Mouse (Mus musculus) liver, adult 2 months (tissue): ENCODE results near the gene Nfkbib. TPM values are rescaled to one million over a fixed set of nuclear protein-coding genes. Genes with fewer than 3 reads are reported as not detected.

Experiments used
- DNase-seq: peaks from one replicate; pipeline ENCODE4 v3.0.0-alpha.2; 2011; ENCODE audit warnings: low read depth, low spot score; ENCODE audit errors: extremely low read depth
- H3K27ac ChIP-seq: fragments of 200-500 bp; replicated peaks from 2 replicates; pipeline ENCODE4 v1.5.1; 2012; ENCODE audit warnings: low read depth, mild to moderate bottlenecking, control low read depth, inconsistent platforms, low read length; ENCODE audit not compliant: insufficient read depth
- H3K27me3 ChIP-seq: fragments of 200-500 bp; 2 replicates; pipeline ENCODE4 v1.6.1; 2012; ENCODE audit warnings: mild to moderate bottlenecking, moderate library complexity, low read length, inconsistent platforms; ENCODE audit not compliant: control insufficient read depth, insufficient read depth
- H3K36me3 ChIP-seq: fragments of 200-500 bp; 2 replicates; pipeline ENCODE4 v1.6.1; 2012; ENCODE audit warnings: low read length, inconsistent platforms; ENCODE audit not compliant: control insufficient read depth, insufficient read depth
- H3K4me1 ChIP-seq: fragments of 200-500 bp; 2 replicates; pipeline ENCODE4 v1.6.1; 2011; ENCODE audit warnings: low read length; ENCODE audit not compliant: control insufficient read depth, insufficient read depth
- H3K4me3 ChIP-seq: fragments of 200-500 bp; 2 replicates; pipeline ENCODE4 v1.5.1; 2011; ENCODE audit warnings: low read depth, mild to moderate bottlenecking, control low read depth, low read length, moderate library complexity; ENCODE audit not compliant: insufficient read depth
- H3K79me2 ChIP-seq: fragments of 200-500 bp; 2 replicates; pipeline ENCODE4 v1.6.1; 2012; ENCODE audit warnings: inconsistent platforms, mild to moderate bottlenecking, low read length, moderate library complexity; ENCODE audit not compliant: control insufficient read depth, insufficient read depth
- H3K9ac ChIP-seq: fragments of 200-500 bp; 2 replicates; pipeline ENCODE4 v1.6.1; 2012; ENCODE audit warnings: low read depth, mild to moderate bottlenecking, control low read depth, inconsistent platforms, low read length
- CTCF ChIP-seq: fragments of 200-500 bp; IDR thresholded peaks from 2 replicates; pipeline ENCODE4 v1.5.1; 2011; ENCODE audit warnings: low read depth, low read length, control low read depth
- POLR2A ChIP-seq: fragments of 200-500 bp; IDR thresholded peaks from 2 replicates; pipeline ENCODE4 v1.6.1; 2011; ENCODE audit warnings: low read length, control low read depth; ENCODE audit not compliant: insufficient read depth; ENCODE audit errors: extremely low read depth
- WGBS: fragments of 180-500 bp; shearing (Covaris S2); methylation state at CpG from one replicate; pipeline ENCODE4 v1.1.7; 2018; 5-methylcytosine and 5-hydroxymethylcytosine counted together
- polyA plus RNA-seq: library from polyadenylated mRNA; depleted of rRNA; stranded (reverse); fragments of >200 nt; gene quantifications from 2 replicates; pipeline ENCODE4 v1.2.3, GENCODE M21; 2012
- total RNA-seq: library from RNA; depleted of rRNA; stranded (reverse); fragments of >200 nt; gene quantifications from 2 replicates; pipeline ENCODE4 v1.2.3, GENCODE M21; 2014

Nfkbib gene
- total and polyA plus RNA-seq, 2 experiments: 7.3 to 39.9 TPM

- H3K36me3 ChIP-seq: no peaks in the 10 kb centered on the region
- 6% methylated on average over 32 of the region's 32 CpGs for WGBS
- H3K27me3 ChIP-seq: no peaks in the 10 kb centered on the region
- H3K4me3 ChIP-seq: peak overlapping the region; percentile 53
- TF ChIP-seq CTCF (peak; percentile 98), POLR2A (no peak)
- H3K4me1 ChIP-seq: peaks cover 3% of the 10 kb centered on the region; the same call in 1 of the 2 replicates
- H3K79me2 ChIP-seq: no peaks in the 10 kb centered on the region
- DNase-seq: peak; percentile 52
- peak overlapping the region; percentile 2; the same call in 1 of the 2 replicates for H3K27ac ChIP-seq
- peak overlapping the region; percentile 42 for H3K9ac ChIP-seq
Observed at GRCm38 (mm10) chr7:28796562-28796975, 29.3 kb upstream of the Nfkbib start.

DNA sequence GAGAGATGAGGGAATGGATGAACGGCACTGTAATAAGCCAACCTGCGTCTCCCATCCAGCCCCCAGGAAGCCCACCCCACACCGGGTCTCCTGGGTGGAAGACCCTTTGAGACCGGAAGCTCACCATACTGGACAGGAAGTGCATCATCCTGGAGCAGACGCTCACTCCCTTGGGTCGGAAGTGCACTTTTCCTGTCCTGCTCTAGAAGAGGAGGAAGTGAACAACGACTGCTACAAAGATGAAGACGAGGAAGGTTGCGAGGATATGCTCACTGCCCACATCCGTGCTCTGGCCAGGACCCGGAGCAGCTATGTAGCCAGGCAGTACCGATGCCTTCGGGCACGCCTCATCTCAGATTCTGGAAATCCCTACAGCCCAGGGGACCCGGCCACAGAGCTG is 28.5 kb upstream of the Nfkbib start:
- H3K4me1 ChIP-seq: peaks cover 3% of the 10 kb centered on the region; the same call in 1 of the 2 replicates
- 0 out of 2 replicates have a peak overlapping the region, but pooled peaks have one; percentile 7 for H3K9ac ChIP-seq
- H3K36me3 ChIP-seq: no peaks in the 10 kb centered on the region
- no peaks in the 10 kb centered on the region for H3K27me3 ChIP-seq
- 72% methylated on average over 15 of the region's 15 CpGs for WGBS
- DNase-seq: no peak
- no peak for TF ChIP-seq POLR2A
- no peak for TF ChIP-seq CTCF
- peak overlapping the region; percentile 7 for H3K27ac ChIP-seq
- H3K4me3 ChIP-seq: peak overlapping the region; percentile 53
- H3K79me2 ChIP-seq: no peaks in the 10 kb centered on the region

DNA sequence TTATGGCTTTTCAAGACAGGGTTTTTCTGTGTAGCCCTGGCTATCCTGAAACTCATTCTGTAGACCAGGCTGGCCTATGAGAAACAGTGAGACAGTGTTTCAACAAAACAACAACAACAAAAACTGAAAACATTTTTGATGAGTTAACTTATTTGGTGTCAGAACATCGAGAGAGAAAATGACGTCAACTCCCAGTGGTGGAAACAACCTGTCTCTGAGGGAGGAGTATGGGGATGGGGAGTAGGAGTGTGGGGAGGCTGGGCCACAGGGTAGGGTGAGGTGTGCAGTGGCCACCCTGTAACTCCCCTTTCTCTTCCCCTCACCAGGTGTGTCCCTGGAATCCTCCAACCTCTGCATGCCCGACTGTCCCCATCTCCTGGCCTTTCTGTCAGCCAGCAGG is 27.2 kb upstream of the Nfkbib start:
- WGBS: 80% methylated on average over 3 of the region's 3 CpGs
- H3K4me1 ChIP-seq: peaks cover 3% of the 10 kb centered on the region; the same call in 1 of the 2 replicates
- no peaks in the 10 kb centered on the region for H3K36me3 ChIP-seq
- no peak overlapping the region for H3K4me3 ChIP-seq
- H3K9ac ChIP-seq: no peak overlapping the region
- TF ChIP-seq CTCF (no peak), POLR2A (no peak)
- H3K27ac ChIP-seq: no peak overlapping the region
- H3K79me2 ChIP-seq: no peaks in the 10 kb centered on the region
- no peak for DNase-seq
- H3K27me3 ChIP-seq: no peaks in the 10 kb centered on the region

DNA sequence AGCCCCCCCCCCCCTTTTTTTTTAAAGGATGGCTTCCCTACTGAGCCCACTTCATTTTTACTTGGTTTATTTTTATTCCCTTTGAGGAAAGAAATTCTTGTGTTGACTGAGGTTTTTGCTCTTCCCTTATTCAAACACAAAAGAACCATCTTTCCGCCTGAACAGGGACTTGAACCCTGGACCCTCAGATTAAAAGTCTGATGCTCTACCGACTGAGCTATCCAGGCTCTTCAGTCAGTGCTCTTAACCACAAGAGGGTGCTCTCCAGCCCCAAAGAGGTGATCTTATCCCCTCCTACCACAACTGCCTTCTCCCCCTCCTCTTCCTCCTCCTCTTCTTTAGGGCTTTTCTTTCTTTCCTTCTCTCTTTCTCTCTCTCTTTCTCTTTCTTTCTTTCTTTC is 26.5 kb upstream of the Nfkbib start:
- Histone ChIP-seq H3K36me3 (no peaks in the 10 kb centered on the region), H3K9ac (no peak overlapping the region), H3K27ac (no peak overlapping the region), H3K27me3 (no peaks in the 10 kb centered on the region), H3K4me3 (no peak overlapping the region), H3K79me2 (no peaks in the 10 kb centered on the region), H3K4me1 (peaks cover 3% of the 10 kb centered on the region; the same call in 1 of the 2 replicates)
- peak; percentile 37; the same call in 1 of the 2 replicates for TF ChIP-seq CTCF
- TF ChIP-seq POLR2A: no peak
- DNase-seq: peak; percentile 33
- 22% methylated on average over 2 of the region's 2 CpGs for WGBS

DNA sequence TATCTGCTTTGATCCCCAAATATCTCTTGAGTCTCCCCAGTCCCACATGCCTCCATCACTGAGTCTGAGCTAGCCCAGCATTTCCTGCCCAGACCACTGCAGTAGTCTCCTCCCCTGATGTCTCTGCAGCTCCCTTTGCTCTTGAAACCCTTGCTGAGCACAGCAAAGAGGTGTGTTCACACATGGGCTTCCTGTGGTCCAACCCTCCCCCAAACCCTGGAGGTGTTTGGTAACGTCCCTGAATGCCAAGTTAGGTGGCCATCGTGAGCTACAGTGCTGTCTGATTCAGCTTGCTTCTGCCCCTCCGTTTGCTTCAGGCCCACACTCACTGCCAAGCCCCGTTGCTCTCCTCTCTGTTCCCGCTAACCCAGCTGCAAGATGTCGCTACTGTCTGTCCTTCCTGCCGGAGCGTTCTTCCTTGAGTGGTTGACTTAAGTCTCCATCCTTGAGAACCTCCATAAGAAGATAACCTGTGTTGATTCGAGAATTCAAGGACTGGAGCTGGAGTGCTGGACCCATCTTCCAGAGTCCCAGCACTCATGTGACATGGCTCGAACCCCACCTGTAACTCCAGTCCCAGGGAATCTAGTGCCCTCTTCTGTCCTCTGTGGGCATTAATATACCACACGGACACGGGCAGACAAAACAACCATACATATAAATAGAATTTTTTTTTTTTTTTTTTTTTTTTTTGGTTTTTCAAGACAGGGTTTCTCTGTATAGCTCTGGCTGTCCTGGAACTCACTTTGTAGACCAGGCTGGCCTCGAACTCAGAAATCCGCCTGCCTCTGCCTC is 25.3 kb upstream of the Nfkbib start:
- 82% methylated on average over 12 of the region's 14 CpGs for whole genome bisulfite sequencing
- Histone ChIP-seq H3K9ac (no peak overlapping the region), H3K4me1 (peaks cover 3% of the 10 kb centered on the region; the same call in 1 of the 2 replicates), H3K4me3 (no peak overlapping the region), H3K27ac (no peak overlapping the region), H3K36me3 (no peaks in the 10 kb centered on the region), H3K79me2 (no peaks in the 10 kb centered on the region), H3K27me3 (no peaks in the 10 kb centered on the region)
- no peak for DNase-seq
- TF ChIP-seq CTCF (no peak), POLR2A (no peak)

- no peaks in the 10 kb centered on the region for H3K4me1 ChIP-seq
- no peaks in the 10 kb centered on the region for H3K79me2 ChIP-seq
- no peak overlapping the region for H3K4me3 ChIP-seq
- H3K27ac ChIP-seq: no peak overlapping the region
- no peak for TF ChIP-seq CTCF
- no peak for TF ChIP-seq POLR2A
- DNase-seq: no peak
- H3K27me3 ChIP-seq: no peaks in the 10 kb centered on the region
- no peaks in the 10 kb centered on the region for H3K36me3 ChIP-seq
- no peak overlapping the region for H3K9ac ChIP-seq
Observed at GRCm38 (mm10) chr7:28791706-28792105, 24.4 kb upstream of the Nfkbib start.
